Mouse (Mus musculus) forebrain, embryonic 10.5 days (tissue): ENCODE data around the gene Parp16. TPM values are rescaled to one million over a fixed set of nuclear protein-coding genes. Genes with fewer than 3 reads are reported as not detected.
"Not testable (repeated sequence)": the region's sequence is repeated elsewhere in the genome, so short reads cannot be mapped to it uniquely, and the experiment has no call there.

Experiments used
- DNase-seq: peaks from one replicate; pipeline ENCODE4 v3.0.0-alpha.2; 2017; ENCODE audit warnings: low spot score; ENCODE audit errors: extremely low spot score
- H3K27ac ChIP-seq: fragments of 300-500 bp; sonication (generic); 2 replicates; pipeline ENCODE4 v1.5.1; 2016; ENCODE audit warnings: mild to moderate bottlenecking
- H3K27me3 ChIP-seq: fragments of 300-500 bp; sonication (generic); 2 replicates; pipeline ENCODE4 v1.6.1; 2016; ENCODE audit warnings: mild to moderate bottlenecking; ENCODE audit not compliant: poor library complexity, severe bottlenecking
- H3K36me3 ChIP-seq: fragments of 300-500 bp; sonication (generic); replicated peaks from 2 replicates; pipeline ENCODE4 v1.6.1; 2016; ENCODE audit warnings: mild to moderate bottlenecking, moderate library complexity
- H3K4me1 ChIP-seq: fragments of 300-500 bp; sonication (generic); 2 replicates; pipeline ENCODE4 v1.6.1; 2016
- H3K4me3 ChIP-seq: fragments of 300-500 bp; sonication (generic); 2 replicates; pipeline ENCODE4 v1.5.1; 2016; ENCODE audit warnings: mild to moderate bottlenecking, moderate library complexity
- H3K9me3 ChIP-seq: fragments of 300-500 bp; sonication (generic); 2 replicates; pipeline ENCODE4 v1.6.1; 2016; ENCODE audit warnings: mild to moderate bottlenecking, moderate library complexity
- WGBS: fragments of 180-500 bp; shearing (Covaris S2); methylation state at CpG from one replicate; pipeline ENCODE4 v1.1.7; 2016; 5-methylcytosine and 5-hydroxymethylcytosine counted together
- polyA plus RNA-seq: library from polyadenylated mRNA; unstranded; fragments of >200 nt; fragmentation: Nextera tagmentation; extraction: Ambion mirVana; gene quantifications from 2 replicates; pipeline ENCODE4 v1.2.1, GENCODE M21; 2016

Parp16 gene
- polyA plus RNA-seq, 1 experiment from 2014 or later, result 8.5 TPM

GRCm38 (mm10) chr9:65264959-65265358, 69.8 kb downstream of the Parp16 start, which contains the start of gene Cilp:
TSS of gene Cilp (plus strand) at chr9:65265180.
- Histone ChIP-seq H3K9me3 (no peaks in the 10 kb centered on the region), H3K36me3 (no peaks in the 10 kb centered on the region), H3K4me3 (no peak within 1 kb of the TSS), H3K4me1 (peaks cover 49% of the 10 kb centered on the region), H3K27ac (peak within 1 kb of the TSS; percentile 73), H3K27me3 (peaks cover 34% of the 10 kb centered on the region)
- no peak for DNase-seq
- WGBS, result 55% methylated on average over 5 of the region's 5 CpGs

- WGBS, result 20% methylated on average over 7 of the region's 7 CpGs
- H3K27ac ChIP-seq, result peak overlapping the region; percentile 79
- peaks cover 47% of the 10 kb centered on the region for H3K27me3 ChIP-seq
- H3K36me3 ChIP-seq, result no peaks in the 10 kb centered on the region
- H3K4me3 ChIP-seq, result 0 out of 2 replicates have a peak overlapping the region, but pooled peaks have one; percentile 1
- H3K9me3 ChIP-seq, result no peaks in the 10 kb centered on the region
- H3K4me1 ChIP-seq, result peaks cover 58% of the 10 kb centered on the region
- peak; percentile 76 for DNase-seq
Measured at GRCm38 (mm10) chr9:65267742-65268515, 72.8 kb downstream of the Parp16 start.

- DNase-seq, result no peak
- H3K4me3 ChIP-seq, result no peak overlapping the region
- no peak overlapping the region for H3K27ac ChIP-seq
- H3K27me3 ChIP-seq, result peaks cover 26% of the 10 kb centered on the region
- peaks cover 30% of the 10 kb centered on the region for H3K4me1 ChIP-seq
- no peaks in the 10 kb centered on the region for H3K36me3 ChIP-seq
- H3K9me3 ChIP-seq, result no peaks in the 10 kb centered on the region
- 88% methylated on average over 13 of the region's 13 CpGs for WGBS
Measured at GRCm38 (mm10) chr9:65273048-65273809, 78.1 kb downstream of the Parp16 start.

GRCm38 (mm10) chr9:65273873-65274272, 78.7 kb downstream of the Parp16 start:
- Histone ChIP-seq H3K27me3 (peaks cover 24% of the 10 kb centered on the region), H3K4me1 (peaks cover 23% of the 10 kb centered on the region), H3K36me3 (no peaks in the 10 kb centered on the region), H3K27ac (no peak overlapping the region), H3K9me3 (no peaks in the 10 kb centered on the region), H3K4me3 (no peak overlapping the region)
- WGBS, result 90% methylated on average over 4 of the region's 4 CpGs
- DNase-seq, result no peak

GRCm38 (mm10) chr9:65274851-65275250, 79.7 kb downstream of the Parp16 start:
- DNase-seq, H3K9me3 ChIP-seq, H3K36me3 ChIP-seq, H3K27ac ChIP-seq, H3K4me3 ChIP-seq: not testable (repeated sequence)
- Histone ChIP-seq H3K27me3 (peaks cover 14% of the 10 kb centered on the region), H3K4me1 (peaks cover 15% of the 10 kb centered on the region)
- WGBS, result 88% methylated on average over 3 of the region's 3 CpGs

GRCm38 (mm10) chr9:65275810-65276530, 80.8 kb downstream of the Parp16 start:
- no peak for DNase-seq
- Histone ChIP-seq H3K4me3 (no peak overlapping the region), H3K9me3 (no peaks in the 10 kb centered on the region), H3K27me3 (peaks cover 3% of the 10 kb centered on the region; the same call in 1 of the 2 replicates), H3K4me1 (peaks cover 10% of the 10 kb centered on the region), H3K36me3 (no peaks in the 10 kb centered on the region), H3K27ac (no peak overlapping the region)
- WGBS, result 86% methylated on average over 4 of the region's 4 CpGs

GRCm38 (mm10) chr9:65281536-65282151, 86.5 kb downstream of the Parp16 start:
- Histone ChIP-seq H3K27me3 (no peaks in the 10 kb centered on the region), H3K4me1 (no peaks in the 10 kb centered on the region), H3K36me3 (no peaks in the 10 kb centered on the region), H3K27ac (no peak overlapping the region), H3K9me3 (no peaks in the 10 kb centered on the region), H3K4me3 (no peak overlapping the region)
- WGBS, result 73% methylated on average over 5 of the region's 5 CpGs
- DNase-seq, result no peak

GRCm38 (mm10) chr9:65283301-65283700, 88.1 kb downstream of the Parp16 start:
- peak; percentile 27 for DNase-seq
- H3K36me3 ChIP-seq, result no peaks in the 10 kb centered on the region
- H3K4me3 ChIP-seq, result no peak overlapping the region
- no peaks in the 10 kb centered on the region for H3K4me1 ChIP-seq
- H3K27me3 ChIP-seq, result no peaks in the 10 kb centered on the region
- H3K27ac ChIP-seq, result no peak overlapping the region
- no peaks in the 10 kb centered on the region for H3K9me3 ChIP-seq
- 2% methylated on average over 3 of the region's 3 CpGs for WGBS

GRCm38 (mm10) chr9:65288252-65288651, 93.1 kb downstream of the Parp16 start:
- not testable (repeated sequence) for H3K27me3 ChIP-seq, H3K9me3 ChIP-seq, H3K4me3 ChIP-seq, H3K4me1 ChIP-seq, H3K27ac ChIP-seq, DNase-seq, H3K36me3 ChIP-seq
- 94% methylated on average over 5 of the region's 5 CpGs for WGBS

Other genes with a start within 250 kb of the Parp16 start
- 0.04 TPM in 1 of 2 replicates, not detected in the other for gene Slc24a1, start 243.7 kb upstream of the Parp16 start, polyA plus RNA-seq
- gene Ints14, start 234.4 kb upstream of the Parp16 start, polyA plus RNA-seq, result 74.2 and 77.6 TPM in 2 replicates
- gene Hacd3, start 173.7 kb upstream of the Parp16 start, polyA plus RNA-seq, result 105 and 112 TPM in 2 replicates
- 39.1 and 46.7 TPM in 2 replicates for gene Dpp8, start 162.9 kb upstream of the Parp16 start, polyA plus RNA-seq
- 7.7 and 8.0 TPM in 2 replicates for gene Igdcc4, start 93.9 kb upstream of the Parp16 start, polyA plus RNA-seq
- gene Igdcc3, start 54.2 kb upstream of the Parp16 start, polyA plus RNA-seq, result 208 and 246 TPM in 2 replicates
- 0.14 TPM in 1 of 2 replicates, not detected in the other for gene Cilp, start 69.8 kb downstream of the Parp16 start, polyA plus RNA-seq
- gene Clpx, start 98.9 kb downstream of the Parp16 start, polyA plus RNA-seq, result 42.6 and 46.7 TPM in 2 replicates
- 8.2 and 9.3 TPM in 2 replicates for gene Pdcd7, start 150.8 kb downstream of the Parp16 start, polyA plus RNA-seq
- gene Ubap1l, start 165.7 kb downstream of the Parp16 start, polyA plus RNA-seq, result 0.42 and 0.65 TPM in 2 replicates
- 0.66 and 0.85 TPM in 2 replicates for gene Kbtbd13, start 196.3 kb downstream of the Parp16 start, polyA plus RNA-seq
- gene Rasl12, start 203.2 kb downstream of the Parp16 start, polyA plus RNA-seq, result 6.3 and 7.2 TPM in 2 replicates
- gene Slc51b, start 227.6 kb downstream of the Parp16 start, polyA plus RNA-seq, result not detected in 2 replicates
- gene Mtfmt, start 240.4 kb downstream of the Parp16 start, polyA plus RNA-seq, result 20.5 and 21.5 TPM in 2 replicates